In genomic region chr2:36243892-36244309, GRCm38 (mm10) we compare ENCODE assay signal across 20 mouse cellular contexts. TPM values are rescaled to one million over a fixed set of nuclear protein-coding genes. Genes with fewer than 3 reads are reported as not detected.
DNase-seq lines count a peak whose midpoint lies in the region; ATAC-seq and TF ChIP-seq lines count a peak whose summit lies in the region.
"Had no signal": no experiment of that assay in that cellular context is flagged by ENCODE, and none has a peak within 500 bp of the region (broad histone marks: within the 10 kb centered on the region; RNA-seq: fewer than 3 reads in every experiment).

No protein-coding gene starts in this region.

- no peak overlapping the region for H3K27ac ChIP-seq in kidney, embryonic 16.5 days (ENCODE audit: low read length)
- no peak overlapping the region for H3K27ac ChIP-seq in midbrain, embryonic 14.5 days (replicated peaks; ENCODE audit: low read depth, low read length)
- no peak overlapping the region for H3K27ac ChIP-seq in midbrain, embryonic 16.5 days (ENCODE audit: low read length)
- H3K27ac ChIP-seq: embryonic facial prominence, embryonic 15.5 days; forebrain, embryonic 12.5 days; heart, embryonic 13.5 days; hindbrain, embryonic 15.5 days; liver, embryonic 13.5 days; midbrain, embryonic 13.5 days had no signal

- H3K9me3 ChIP-seq in kidney, embryonic 16.5 days (ENCODE audit: low read length) = no peaks in the 10 kb centered on the region
- no peaks in the 10 kb centered on the region for H3K9me3 ChIP-seq in midbrain, embryonic 14.5 days (ENCODE audit: control insufficient read depth, low read length)
- no peaks in the 10 kb centered on the region for H3K9me3 ChIP-seq in midbrain, embryonic 16.5 days (replicated peaks; ENCODE audit: control insufficient read depth, low read length, poor library complexity, severe bottlenecking)
- H3K9me3 ChIP-seq: embryonic facial prominence, embryonic 15.5 days; forebrain, embryonic 12.5 days; heart, embryonic 13.5 days; hindbrain, embryonic 15.5 days; liver, embryonic 13.5 days; midbrain, embryonic 13.5 days had no signal

- no peaks in the 10 kb centered on the region for H3K4me1 ChIP-seq in kidney, embryonic 16.5 days (ENCODE audit: insufficient read depth, low read length)
- H3K4me1 ChIP-seq in midbrain, embryonic 14.5 days (ENCODE audit: control insufficient read depth, insufficient read depth, low read length) = no peaks in the 10 kb centered on the region
- no peaks in the 10 kb centered on the region for H3K4me1 ChIP-seq in midbrain, embryonic 16.5 days (ENCODE audit: control insufficient read depth, insufficient read depth, low read length)
- H3K4me1 ChIP-seq: embryonic facial prominence, embryonic 15.5 days; forebrain, embryonic 12.5 days; hindbrain, embryonic 15.5 days; midbrain, embryonic 13.5 days had no signal

- H3K4me3 ChIP-seq in kidney, embryonic 16.5 days (ENCODE audit: low read length) = no peak overlapping the region
- H3K4me3 ChIP-seq in midbrain, embryonic 14.5 days (replicated peaks; ENCODE audit: low read depth, low read length) = no peak overlapping the region
- no peak overlapping the region for H3K4me3 ChIP-seq in midbrain, embryonic 16.5 days (ENCODE audit: low read depth, low read length)
- no peak overlapping the region for H3K4me3 ChIP-seq in myocyte
- H3K4me3 ChIP-seq: embryonic facial prominence, embryonic 15.5 days; forebrain, embryonic 12.5 days; heart, embryonic 13.5 days; hindbrain, embryonic 15.5 days; liver, embryonic 13.5 days; midbrain, embryonic 13.5 days had no signal

- peaks cover 5% of the 10 kb centered on the region; the same call in 1 of the 2 replicates for H3K36me3 ChIP-seq in kidney, embryonic 16.5 days (ENCODE audit: insufficient read depth, low read length)
- H3K36me3 ChIP-seq in midbrain, embryonic 14.5 days (ENCODE audit: control insufficient read depth, insufficient read depth, low read length) = no peaks in the 10 kb centered on the region
- H3K36me3 ChIP-seq in midbrain, embryonic 16.5 days (ENCODE audit: control insufficient read depth, insufficient read depth, low read length) = no peaks in the 10 kb centered on the region
- peaks cover 57% of the 10 kb centered on the region for H3K36me3 ChIP-seq in myocyte (ENCODE audit: control insufficient read depth, insufficient read depth)
- H3K36me3 ChIP-seq: embryonic facial prominence, embryonic 15.5 days; forebrain, embryonic 12.5 days; hindbrain, embryonic 15.5 days; midbrain, embryonic 13.5 days had no signal

- H3ac ChIP-seq in myocyte (ENCODE audit: control insufficient read depth, insufficient read length) = no peak overlapping the region

- no peak overlapping the region for H3K9ac ChIP-seq in kidney, embryonic 16.5 days (replicated peaks; ENCODE audit: low read length)
- no peak overlapping the region for H3K9ac ChIP-seq in midbrain, embryonic 14.5 days (replicated peaks; ENCODE audit: low read length)
- H3K9ac ChIP-seq in midbrain, embryonic 16.5 days (ENCODE audit: low read depth, low read length) = no peak overlapping the region
- H3K9ac ChIP-seq: embryonic facial prominence, embryonic 15.5 days; forebrain, embryonic 12.5 days; heart, embryonic 13.5 days; hindbrain, embryonic 15.5 days; liver, embryonic 13.5 days; midbrain, embryonic 13.5 days had no signal

- no peak for TF ChIP-seq POLR2A in myocyte (IDR thresholded peaks at IDR 0.05; ENCODE audit: insufficient read length, low read depth)

- H3K27me3 ChIP-seq in kidney, embryonic 16.5 days (ENCODE audit: insufficient read depth, low read length) = no peaks in the 10 kb centered on the region
- no peaks in the 10 kb centered on the region for H3K27me3 ChIP-seq in midbrain, embryonic 14.5 days (ENCODE audit: control insufficient read depth, insufficient read depth, low read length)
- H3K27me3 ChIP-seq in midbrain, embryonic 16.5 days (ENCODE audit: control insufficient read depth, insufficient read depth, low read depth, low read length) = no peaks in the 10 kb centered on the region
- no peaks in the 10 kb centered on the region for H3K27me3 ChIP-seq in myocyte (ENCODE audit: control insufficient read depth, insufficient read depth, insufficient read length)
- H3K27me3 ChIP-seq: embryonic facial prominence, embryonic 15.5 days; forebrain, embryonic 12.5 days; heart, embryonic 13.5 days; hindbrain, embryonic 15.5 days; liver, embryonic 13.5 days; midbrain, embryonic 13.5 days had no signal

- DNase-seq in kidney, postnatal 36 days = no peak
- peak; percentile 1 for DNase-seq in midbrain, embryonic 14.5 days
- no peak for DNase-seq in layer of hippocampus, postnatal 36 days
- no peak for DNase-seq in frontal cortex, postnatal 10 days (ENCODE audit: low spot score in 2 of 2)
- no peak for DNase-seq in cerebellum, adult 9-10 months
- DNase-seq: adrenal gland, postnatal 36 days; cerebellum, adult 8-10 months; gastrocnemius, postnatal 36 days; heart, postnatal 36 days; kidney, adult 18-20 months; liver, embryonic 13.5 days; thymus, adult 18-20 months had no signal

- H3K4me2 ChIP-seq in kidney, embryonic 16.5 days (replicated peaks; ENCODE audit: low read depth, low read length) = no peak overlapping the region
- no peak overlapping the region for H3K4me2 ChIP-seq in midbrain, embryonic 14.5 days (ENCODE audit: low read length)
- no peak overlapping the region for H3K4me2 ChIP-seq in midbrain, embryonic 16.5 days (ENCODE audit: low read length)
- H3K4me2 ChIP-seq in myocyte (ENCODE audit: low read depth) = peak overlapping the region; percentile 69
- H3K4me2 ChIP-seq: embryonic facial prominence, embryonic 15.5 days; forebrain, embryonic 12.5 days; heart, embryonic 13.5 days; hindbrain, embryonic 15.5 days; liver, embryonic 13.5 days; midbrain, embryonic 13.5 days had no signal

- H3K79me2 ChIP-seq in myocyte (ENCODE audit: control insufficient read depth, insufficient read depth) = no peaks in the 10 kb centered on the region

- ATAC-seq in kidney, embryonic 16.5 days (ENCODE audit: low FRiP score, low TSS enrichment) = peak; percentile 39; the same call in 1 of the 2 replicates
- no peak for ATAC-seq in midbrain, embryonic 14.5 days (ENCODE audit: low FRiP score, low TSS enrichment)
- no peak for ATAC-seq in midbrain, embryonic 16.5 days
- ATAC-seq: midbrain, embryonic 13.5 days had no signal

- WGBS in kidney, embryonic 16.5 days = 49% methylated on average over 5 of the region's 5 CpGs
- 67% methylated on average over 5 of the region's 5 CpGs for WGBS in midbrain, embryonic 14.5 days
- WGBS in midbrain, embryonic 16.5 days = 50% methylated on average over 5 of the region's 5 CpGs

TF ChIP-seq in myocyte, 11 proteins besides CTCF, POLR2A, EP300 and RAD21:
- no peak for TF ChIP-seq CEBPB (IDR thresholded peaks at IDR 0.05; ENCODE audit: insufficient read depth, poor library complexity, severe bottlenecking)
- peak in 1 of 3 experiments; percentile 51 for TF ChIP-seq MYOG (IDR thresholded peaks at IDR 0.05; ENCODE audit: control insufficient read depth in 1 of 3, insufficient read depth in 1 of 3, insufficient read length in 2 of 3, low read depth in 2 of 3)
- peak in 1 of 3 experiments; percentile 16 for TF ChIP-seq MYOD1 (IDR thresholded peaks at IDR 0.05; ENCODE audit: control insufficient read depth in 1 of 3, insufficient read length in 2 of 3, low read depth in 2 of 3)

RNA-seq across cellular contexts. Expression of gene Ptgs1, which starts 13.7 kb away (rescaled TPM):
- polyA plus RNA-seq in kidney, embryonic 16.5 days (2015; fragmentation: Nextera tagmentation; extraction: Ambion mirVana) = 39.9 and 40.1 TPM in 2 replicates
- polyA plus RNA-seq in midbrain, embryonic 14.5 days (2014; fragmentation: Nextera tagmentation; extraction: Ambion mirVana) = 2.2 and 4.3 TPM in 2 replicates
- 4.0 and 5.5 TPM in 2 replicates for polyA plus RNA-seq in midbrain, embryonic 16.5 days (2015; fragmentation: Nextera tagmentation; extraction: Ambion mirVana)
- polyA plus RNA-seq in myocyte (2012; fragmentation: generic; extraction: Trizol) = 122 TPM
- total RNA-seq in layer of hippocampus, postnatal 36 days (2021) = 10 to 100 TPM; 16.1 to 16.9 TPM
